Mouse (Mus musculus): ENCODE results near the gene Mical1.

Gene Mical1

GRCm38 (mm10) chr10:41477278-41478181 lies 1.4 kb downstream of the Mical1 start:
- DNase-seq (ENCODE audit: low read depth, low spot score): peak; percentile 23

- no peak for DNase-seq (ENCODE audit: low read depth, low spot score)
Observed at GRCm38 (mm10) chr10:41479961-41480360, 3.8 kb downstream of the Mical1 start.

- no peak for DNase-seq (ENCODE audit: low read depth, low spot score)
Observed at GRCm38 (mm10) chr10:41480938-41481880, 5.1 kb downstream of the Mical1 start.

GRCm38 (mm10) chr10:41482446-41482845 lies 6.3 kb downstream of the Mical1 start:
- DNase-seq (ENCODE audit: low read depth, low spot score): no peak

GRCm38 (mm10) chr10:41485778-41486177 lies 9.7 kb downstream of the Mical1 start:
- DNase-seq (ENCODE audit: low read depth, low spot score): no peak

GRCm38 (mm10) chr10:41486506-41487170 lies 10.5 kb downstream of the Mical1 start:
- DNase-seq (ENCODE audit: low read depth, low spot score): no peak

- DNase-seq (ENCODE audit: low read depth, low spot score): no peak
Observed at GRCm38 (mm10) chr10:41488877-41489276, 12.8 kb downstream of the Mical1 start.

GRCm38 (mm10) chr10:41489294-41489693 lies 13.2 kb downstream of the Mical1 start:
- DNase-seq (ENCODE audit: low read depth, low spot score): no peak

GRCm38 (mm10) chr10:41489708-41490517 lies 13.8 kb downstream of the Mical1 start, which contains the start of the genes Smpd2 and Ppil6:
TSS of gene Smpd2 (minus strand) at chr10:41490369.
TSS of gene Ppil6 (plus strand) at chr10:41490439.
- peak; percentile 70 for DNase-seq (ENCODE audit: low read depth, low spot score)

GRCm38 (mm10) chr10:41490518-41490873 lies 14.4 kb downstream of the Mical1 start:
- no peak for DNase-seq (ENCODE audit: low read depth, low spot score)

- no peak for DNase-seq (ENCODE audit: low read depth, low spot score)
Observed at GRCm38 (mm10) chr10:41491111-41491510, 15.0 kb downstream of the Mical1 start.

GRCm38 (mm10) chr10:41500941-41501340 lies 24.8 kb downstream of the Mical1 start:
- no peak for DNase-seq (ENCODE audit: low read depth, low spot score)

- DNase-seq (ENCODE audit: low read depth, low spot score): no peak
Observed at GRCm38 (mm10) chr10:41504996-41505395, 28.9 kb downstream of the Mical1 start.

GRCm38 (mm10) chr10:41505446-41505845 lies 29.3 kb downstream of the Mical1 start:
- peak; percentile 74 for DNase-seq (ENCODE audit: low read depth, low spot score)

- no peak for DNase-seq (ENCODE audit: low read depth, low spot score)
Observed at GRCm38 (mm10) chr10:41509160-41509559, 33.0 kb downstream of the Mical1 start.

GRCm38 (mm10) chr10:41514301-41514700 lies 38.2 kb downstream of the Mical1 start:
- DNase-seq (ENCODE audit: low read depth, low spot score): no peak

- no peak for DNase-seq (ENCODE audit: low read depth, low spot score)
Observed at GRCm38 (mm10) chr10:41514921-41515320, 38.8 kb downstream of the Mical1 start.

GRCm38 (mm10) chr10:41518508-41518980 lies 42.4 kb downstream of the Mical1 start:
- peak; percentile 58 for DNase-seq (ENCODE audit: low read depth, low spot score)

GRCm38 (mm10) chr10:41518981-41519618 lies 43.0 kb downstream of the Mical1 start, which contains the start of gene Cd164:
TSS of gene Cd164 (plus strand) at chr10:41519414.
- DNase-seq (ENCODE audit: low read depth, low spot score): peak; percentile 83
